Mouse (Mus musculus): ENCODE data around the gene Fam71a. TPM values are rescaled to one million over a fixed set of nuclear protein-coding genes. Genes with fewer than 3 reads are reported as not detected.

The Fam71a gene
- polyA plus RNA-seq, 1 experiment from 2014 or later: not detected

DNA sequence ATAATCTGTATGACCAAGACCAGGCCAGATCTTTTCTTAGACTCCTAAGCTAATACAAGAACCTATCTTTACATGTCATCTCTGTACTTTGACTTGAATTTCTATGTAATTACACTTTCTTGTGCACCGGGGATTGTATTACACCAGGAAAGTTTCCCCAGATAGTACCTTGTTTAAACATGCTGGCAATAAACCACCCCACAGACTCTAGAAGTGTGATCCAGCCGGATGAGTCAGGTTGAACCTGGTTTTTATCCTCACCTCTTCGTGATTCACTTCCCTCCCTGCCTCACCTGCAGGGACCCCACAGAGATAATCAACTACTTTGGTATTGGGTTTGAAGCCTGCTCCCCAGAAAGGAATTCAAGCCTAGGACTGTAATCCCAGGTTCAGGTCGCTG, 29.2 kb downstream of the Fam71a start:
- Histone ChIP-seq H3K4me2 (replicated peaks) (no peak overlapping the region), H3K27me3 (ENCODE audit: control insufficient read depth, insufficient read depth, low read length) (no peaks in the 10 kb centered on the region), H3K27ac (no peak overlapping the region), H3K9ac (no peak overlapping the region), H3K4me3 (replicated peaks; ENCODE audit: low read length) (no peak overlapping the region), H3K9me3 (ENCODE audit: control insufficient read depth, low read length) (no peaks in the 10 kb centered on the region), H3K4me1 (replicated peaks; ENCODE audit: control insufficient read depth, insufficient read depth, low read length) (no peaks in the 10 kb centered on the region), H3K36me3 (replicated peaks; ENCODE audit: control insufficient read depth, insufficient read depth) (no peaks in the 10 kb centered on the region)
- WGBS: 58% methylated on average over 4 of the region's 4 CpGs
- ATAC-seq (ENCODE audit: low FRiP score): no peak
- no peak for DNase-seq (ENCODE audit: low spot score)

DNA sequence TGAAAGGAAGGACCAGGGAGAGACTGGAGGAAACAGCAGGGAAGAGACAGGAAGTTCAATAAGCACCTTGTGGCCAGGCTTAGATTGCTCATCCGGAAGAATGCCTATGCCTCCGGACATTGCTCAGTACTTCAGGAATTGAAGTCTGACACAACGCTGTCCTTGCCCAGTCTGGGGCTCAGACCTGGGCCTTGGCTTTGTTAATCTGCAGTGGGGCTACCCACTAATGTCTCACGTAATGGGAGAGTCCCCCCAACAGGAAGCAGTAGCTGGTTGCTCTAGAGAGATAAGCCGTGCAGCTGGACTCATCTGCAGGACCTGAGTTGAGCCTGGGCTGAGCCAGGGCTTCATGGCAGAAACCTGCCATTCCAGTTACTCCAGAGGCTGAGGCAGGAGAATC, 31.7 kb downstream of the Fam71a start:
- peaks cover 11% of the 10 kb centered on the region; the same call in 1 of the 2 replicates for H3K9me3 ChIP-seq (ENCODE audit: control insufficient read depth, low read length)
- H3K36me3 ChIP-seq (replicated peaks; ENCODE audit: control insufficient read depth, insufficient read depth): no peaks in the 10 kb centered on the region
- ATAC-seq (ENCODE audit: low FRiP score) (no peak), DNase-seq (ENCODE audit: low spot score) (no peak)
- 72% methylated on average over 5 of the region's 5 CpGs for WGBS
- H3K27me3 ChIP-seq (ENCODE audit: control insufficient read depth, insufficient read depth, low read length): no peaks in the 10 kb centered on the region
- H3K27ac ChIP-seq: no peak overlapping the region
- no peak overlapping the region for H3K9ac ChIP-seq
- H3K4me1 ChIP-seq (replicated peaks; ENCODE audit: control insufficient read depth, insufficient read depth, low read length): no peaks in the 10 kb centered on the region
- no peak overlapping the region for H3K4me3 ChIP-seq (replicated peaks; ENCODE audit: low read length)
- H3K4me2 ChIP-seq (replicated peaks): no peak overlapping the region

DNA sequence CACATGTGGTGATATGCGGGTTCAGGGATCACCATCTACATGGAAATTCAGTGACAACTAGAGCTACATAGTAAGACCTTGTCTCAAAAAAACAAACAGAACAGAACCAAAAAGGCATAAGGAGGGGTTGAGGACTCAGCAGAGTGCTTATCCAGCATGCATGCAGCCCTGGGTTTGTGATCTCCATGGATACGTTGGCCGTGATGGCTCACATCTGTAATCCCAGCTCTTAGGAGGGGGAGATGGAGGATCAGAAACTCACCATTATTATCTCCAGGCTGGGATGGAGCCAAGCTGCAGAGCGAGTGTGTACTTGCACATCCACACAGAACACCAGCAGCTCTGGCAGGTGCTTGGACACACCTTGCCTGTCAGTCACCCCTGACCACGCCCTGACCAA, 32.4 kb downstream of the Fam71a start:
- no peak overlapping the region for H3K27ac ChIP-seq
- no peak overlapping the region for H3K9ac ChIP-seq
- DNase-seq (ENCODE audit: low spot score): peak; percentile 20
- H3K4me2 ChIP-seq (replicated peaks): no peak overlapping the region
- H3K9me3 ChIP-seq (ENCODE audit: control insufficient read depth, low read length): peaks cover 11% of the 10 kb centered on the region; the same call in 1 of the 2 replicates
- 65% methylated on average over 5 of the region's 5 CpGs for WGBS
- H3K36me3 ChIP-seq (replicated peaks; ENCODE audit: control insufficient read depth, insufficient read depth): no peaks in the 10 kb centered on the region
- no peak for ATAC-seq (ENCODE audit: low FRiP score)
- H3K4me1 ChIP-seq (replicated peaks; ENCODE audit: control insufficient read depth, insufficient read depth, low read length): no peaks in the 10 kb centered on the region
- no peaks in the 10 kb centered on the region for H3K27me3 ChIP-seq (ENCODE audit: control insufficient read depth, insufficient read depth, low read length)
- no peak overlapping the region for H3K4me3 ChIP-seq (replicated peaks; ENCODE audit: low read length)

DNA sequence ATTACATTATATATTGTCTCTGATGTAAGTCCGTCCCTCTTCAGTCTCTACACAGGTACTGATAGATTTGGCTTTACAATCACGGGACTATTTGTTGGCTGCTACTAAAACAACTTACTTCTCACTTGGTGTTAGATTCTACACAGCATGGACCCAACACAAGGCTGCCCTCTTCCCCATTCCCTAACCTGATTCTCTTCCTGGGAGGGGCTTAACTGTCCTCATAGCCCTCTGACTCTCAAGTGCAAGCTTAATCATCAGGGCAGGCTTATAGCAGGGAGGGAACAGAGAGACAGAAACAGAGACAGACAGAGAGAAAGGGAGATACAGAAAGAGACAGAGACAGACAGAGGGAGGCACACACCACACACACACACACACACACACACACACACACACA, 32.9 kb downstream of the Fam71a start:
- 87% methylated on average over 2 of the region's 2 CpGs for WGBS
- no peak for ATAC-seq (ENCODE audit: low FRiP score)
- H3K4me3 ChIP-seq (replicated peaks; ENCODE audit: low read length): no peak overlapping the region

DNA sequence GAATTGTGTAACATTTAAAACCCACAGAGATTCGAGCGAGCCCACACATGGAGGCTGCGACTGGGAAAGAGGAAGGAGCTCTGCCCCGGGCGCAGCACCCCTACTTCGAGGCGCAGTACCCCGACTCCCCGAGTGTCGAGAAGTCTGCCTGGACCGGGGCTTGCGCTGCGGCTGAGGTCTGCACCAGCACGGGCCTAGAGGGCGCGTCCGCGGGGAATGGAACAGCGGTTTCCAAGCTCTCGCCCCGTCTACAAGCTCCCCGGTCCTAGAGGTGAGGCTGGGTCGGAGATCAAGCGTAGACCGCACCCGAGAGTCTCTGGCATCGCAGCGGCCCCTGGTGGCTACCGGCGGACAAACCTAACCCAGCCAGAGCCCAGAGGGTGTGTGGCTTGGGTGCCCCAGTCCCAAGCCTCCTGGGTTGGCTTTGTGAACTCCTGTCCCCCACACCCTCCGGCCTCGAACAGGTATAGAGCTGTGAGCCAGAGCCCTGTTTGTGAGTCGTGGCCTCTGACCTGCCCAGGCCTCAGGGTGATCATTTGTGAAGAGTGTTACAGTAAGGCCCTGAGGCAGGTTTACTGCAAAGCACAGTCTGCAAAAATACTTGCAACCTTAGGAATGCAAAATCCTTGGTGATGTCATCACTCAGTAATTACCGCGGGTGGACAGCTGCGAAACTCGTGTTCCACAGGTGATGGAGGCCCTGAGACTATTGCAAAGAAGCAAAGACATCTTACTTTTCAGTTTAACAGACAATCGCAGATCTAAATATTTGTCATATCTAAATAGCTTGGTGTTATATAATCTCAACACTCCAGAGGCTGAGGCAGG, 38.6 kb downstream of the Fam71a start:
- peak; percentile 36 for DNase-seq (ENCODE audit: low spot score)
- Histone ChIP-seq H3K4me2 (replicated peaks) (peak overlapping the region; percentile 51), H3K27me3 (ENCODE audit: control insufficient read depth, insufficient read depth, low read length) (no peaks in the 10 kb centered on the region), H3K27ac (no peak overlapping the region), H3K4me3 (replicated peaks; ENCODE audit: low read length) (peak overlapping the region; percentile 14; the same call in 1 of the 2 replicates), H3K9me3 (ENCODE audit: control insufficient read depth, low read length) (peaks cover 11% of the 10 kb centered on the region; the same call in 1 of the 2 replicates), H3K9ac (0 out of 2 replicates have a peak overlapping the region, but pooled peaks have one; percentile 24), H3K36me3 (replicated peaks; ENCODE audit: control insufficient read depth, insufficient read depth) (no peaks in the 10 kb centered on the region), H3K4me1 (replicated peaks; ENCODE audit: control insufficient read depth, insufficient read depth, low read length) (no peaks in the 10 kb centered on the region)
- peak; percentile 72; the same call in 1 of the 2 replicates for ATAC-seq (ENCODE audit: low FRiP score)
- WGBS: 19% methylated on average over 38 of the region's 38 CpGs

More for the DNA sequence above, 32.9 kb downstream of the Fam71a start:
- Histone ChIP-seq H3K4me1 (replicated peaks; ENCODE audit: control insufficient read depth, insufficient read depth, low read length) (no peaks in the 10 kb centered on the region), H3K27ac (no peak overlapping the region), H3K36me3 (replicated peaks; ENCODE audit: control insufficient read depth, insufficient read depth) (no peaks in the 10 kb centered on the region), H3K9me3 (ENCODE audit: control insufficient read depth, low read length) (peaks cover 11% of the 10 kb centered on the region; the same call in 1 of the 2 replicates), H3K9ac (no peak overlapping the region), H3K4me2 (replicated peaks) (no peak overlapping the region), H3K27me3 (ENCODE audit: control insufficient read depth, insufficient read depth, low read length) (no peaks in the 10 kb centered on the region)
- DNase-seq (ENCODE audit: low spot score): no peak

DNA sequence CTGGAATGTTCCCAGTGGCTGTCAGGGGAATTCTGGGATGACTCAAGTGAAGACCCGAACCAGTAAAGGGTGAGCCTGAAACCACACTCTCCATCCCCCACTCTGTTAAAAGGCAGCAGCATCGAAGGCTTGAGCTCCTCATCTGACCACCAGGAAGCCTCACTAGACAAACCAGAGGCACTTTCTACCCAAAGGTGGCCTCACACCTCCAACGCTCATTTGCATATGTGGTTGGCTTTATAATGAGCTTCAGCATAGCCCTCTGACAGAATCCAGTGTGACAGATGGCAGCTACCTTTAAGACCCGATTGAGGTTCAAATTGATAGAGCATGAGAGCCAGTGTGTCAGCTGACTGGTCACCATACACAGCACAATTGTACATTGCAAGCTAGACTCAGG, 40.3 kb downstream of the Fam71a start:
- no peaks in the 10 kb centered on the region for H3K36me3 ChIP-seq (replicated peaks; ENCODE audit: control insufficient read depth, insufficient read depth)

DNA sequence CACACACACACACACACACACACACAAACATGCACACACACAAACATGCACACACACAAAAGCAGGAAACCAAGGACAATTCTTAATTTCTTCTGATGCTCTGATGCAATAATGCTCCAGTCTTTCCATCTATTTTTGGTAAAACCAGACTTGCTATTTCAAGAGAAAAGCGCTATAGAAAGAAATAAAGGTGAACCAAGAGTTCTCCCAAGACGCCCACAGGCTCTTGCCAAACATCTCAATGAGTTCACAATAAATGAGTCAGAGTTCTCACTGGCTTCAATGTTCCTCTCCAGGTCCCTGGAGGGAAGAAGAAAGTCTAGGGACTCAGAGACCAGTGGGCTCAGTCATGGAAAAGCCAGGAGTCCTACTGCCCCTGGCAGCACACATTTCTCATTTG, 40.9 kb downstream of the Fam71a start:
- ATAC-seq (ENCODE audit: low FRiP score) (no peak), DNase-seq (ENCODE audit: low spot score) (no peak)
- H3K4me1 ChIP-seq (replicated peaks; ENCODE audit: control insufficient read depth, insufficient read depth, low read length): no peaks in the 10 kb centered on the region
- H3K4me2 ChIP-seq (replicated peaks): no peak overlapping the region
- 92% methylated on average over 2 of the region's 2 CpGs for WGBS
- no peaks in the 10 kb centered on the region for H3K36me3 ChIP-seq (replicated peaks; ENCODE audit: control insufficient read depth, insufficient read depth)
- no peak overlapping the region for H3K27ac ChIP-seq
- H3K4me3 ChIP-seq (replicated peaks; ENCODE audit: low read length): no peak overlapping the region
- H3K9me3 ChIP-seq (ENCODE audit: control insufficient read depth, low read length): no peaks in the 10 kb centered on the region
- H3K9ac ChIP-seq: no peak overlapping the region
- no peaks in the 10 kb centered on the region for H3K27me3 ChIP-seq (ENCODE audit: control insufficient read depth, insufficient read depth, low read length)

More for the DNA sequence above, 40.3 kb downstream of the Fam71a start:
- 0 out of 2 replicates have a peak, but pooled peaks cover under 1% of the 10 kb centered on the region for H3K9me3 ChIP-seq (ENCODE audit: control insufficient read depth, low read length)
- no peak overlapping the region for H3K27ac ChIP-seq
- H3K4me2 ChIP-seq (replicated peaks): no peak overlapping the region
- H3K4me3 ChIP-seq (replicated peaks; ENCODE audit: low read length): no peak overlapping the region
- no peaks in the 10 kb centered on the region for H3K4me1 ChIP-seq (replicated peaks; ENCODE audit: control insufficient read depth, insufficient read depth, low read length)
- WGBS: 54% methylated on average over 4 of the region's 4 CpGs
- H3K9ac ChIP-seq: no peak overlapping the region
- DNase-seq (ENCODE audit: low spot score): no peak
- no peaks in the 10 kb centered on the region for H3K27me3 ChIP-seq (ENCODE audit: control insufficient read depth, insufficient read depth, low read length)
- ATAC-seq (ENCODE audit: low FRiP score): no peak

DNA sequence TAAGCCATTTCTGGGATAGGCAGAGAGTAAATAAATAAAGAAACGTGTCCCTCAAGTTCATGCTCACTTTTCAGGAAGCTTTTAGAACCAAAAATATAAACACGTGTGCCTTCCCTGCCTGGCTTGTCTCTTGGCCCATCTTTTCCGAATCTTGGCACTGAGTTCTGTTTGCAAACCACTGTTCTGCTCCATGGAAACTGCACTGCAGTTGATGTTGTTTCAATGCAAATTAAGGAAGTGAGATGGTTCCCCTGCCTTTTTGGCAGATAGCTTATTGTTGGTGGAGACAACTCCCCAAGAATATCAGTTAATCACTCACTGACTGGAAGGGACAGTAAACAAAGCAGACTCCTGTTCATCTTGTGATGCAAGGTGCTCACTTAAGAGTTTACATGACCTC, 41.9 kb downstream of the Fam71a start:
- no peak for ATAC-seq (ENCODE audit: low FRiP score)
- 66% methylated on average over 3 of the region's 3 CpGs for WGBS

DNA sequence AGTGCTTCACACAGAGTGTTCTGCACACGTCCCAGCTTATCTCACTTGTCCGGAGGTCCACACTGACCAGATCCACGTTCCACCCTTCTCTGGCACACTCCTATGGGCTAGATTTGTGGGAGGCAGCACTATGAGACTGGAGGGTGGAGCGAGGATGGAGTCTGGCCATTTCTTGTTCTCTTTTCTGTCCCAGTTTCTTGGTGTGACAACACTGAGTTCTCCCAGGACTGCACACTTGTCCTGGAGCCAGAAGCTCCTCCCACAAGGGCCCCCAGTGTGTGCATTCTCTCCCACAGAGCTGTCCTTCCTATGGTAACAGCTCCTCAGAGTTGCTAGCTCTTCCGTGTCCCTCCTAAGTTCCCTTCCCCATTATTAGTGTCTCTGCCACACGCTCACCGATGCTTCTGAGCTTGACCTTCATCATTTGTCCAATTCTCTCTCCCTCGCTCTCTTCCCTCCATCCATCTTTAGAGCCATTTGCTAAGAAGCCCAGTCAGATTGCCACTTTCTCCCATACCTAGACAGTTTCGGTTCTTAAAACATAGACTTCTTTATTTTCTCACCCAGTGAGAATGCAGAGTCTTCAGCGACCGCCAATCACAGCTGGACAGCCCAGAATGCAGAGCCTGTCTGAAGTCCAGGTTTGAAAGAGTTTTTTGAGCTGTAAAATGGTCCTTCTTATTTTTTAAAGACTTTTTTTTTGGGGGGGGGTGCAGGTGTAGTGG, 48.9 kb downstream of the Fam71a start:
- no peak overlapping the region for H3K27ac ChIP-seq
- DNase-seq (ENCODE audit: low spot score): no peak

More for the DNA sequence above, 41.9 kb downstream of the Fam71a start:
- Histone ChIP-seq H3K9ac (no peak overlapping the region), H3K9me3 (ENCODE audit: control insufficient read depth, low read length) (no peaks in the 10 kb centered on the region), H3K27me3 (ENCODE audit: control insufficient read depth, insufficient read depth, low read length) (no peaks in the 10 kb centered on the region), H3K4me2 (replicated peaks) (no peak overlapping the region), H3K27ac (no peak overlapping the region), H3K36me3 (replicated peaks; ENCODE audit: control insufficient read depth, insufficient read depth) (no peaks in the 10 kb centered on the region), H3K4me1 (replicated peaks; ENCODE audit: control insufficient read depth, insufficient read depth, low read length) (no peaks in the 10 kb centered on the region), H3K4me3 (replicated peaks; ENCODE audit: low read length) (no peak overlapping the region)
- no peak for DNase-seq (ENCODE audit: low spot score)

More for the DNA sequence above, 48.9 kb downstream of the Fam71a start:
- no peak overlapping the region for H3K4me3 ChIP-seq (replicated peaks; ENCODE audit: low read length)
- peak; percentile 40; the same call in 1 of the 2 replicates for ATAC-seq (ENCODE audit: low FRiP score)
- H3K4me2 ChIP-seq (replicated peaks): no peak overlapping the region
- H3K27me3 ChIP-seq (ENCODE audit: control insufficient read depth, insufficient read depth, low read length): no peaks in the 10 kb centered on the region
- 70% methylated on average over 11 of the region's 11 CpGs for WGBS
- H3K9me3 ChIP-seq (ENCODE audit: control insufficient read depth, low read length): no peaks in the 10 kb centered on the region
- no peaks in the 10 kb centered on the region for H3K4me1 ChIP-seq (replicated peaks; ENCODE audit: control insufficient read depth, insufficient read depth, low read length)
- H3K36me3 ChIP-seq (replicated peaks; ENCODE audit: control insufficient read depth, insufficient read depth): no peaks in the 10 kb centered on the region
- no peak overlapping the region for H3K9ac ChIP-seq

Data from hindbrain, embryonic 14.5 days (tissue).